Mouse (Mus musculus): ENCODE measurements around the gene Itch. TPM values are rescaled to one million over a fixed set of nuclear protein-coding genes. Genes with fewer than 3 reads are reported as not detected.
"Not testable (repeated sequence)": the region's sequence is repeated elsewhere in the genome, so short reads cannot be mapped to it uniquely, and the experiment has no call there.

The Itch gene
- polyA plus RNA-seq, 1 experiment from 2014 or later, result 34.9 TPM

DNA sequence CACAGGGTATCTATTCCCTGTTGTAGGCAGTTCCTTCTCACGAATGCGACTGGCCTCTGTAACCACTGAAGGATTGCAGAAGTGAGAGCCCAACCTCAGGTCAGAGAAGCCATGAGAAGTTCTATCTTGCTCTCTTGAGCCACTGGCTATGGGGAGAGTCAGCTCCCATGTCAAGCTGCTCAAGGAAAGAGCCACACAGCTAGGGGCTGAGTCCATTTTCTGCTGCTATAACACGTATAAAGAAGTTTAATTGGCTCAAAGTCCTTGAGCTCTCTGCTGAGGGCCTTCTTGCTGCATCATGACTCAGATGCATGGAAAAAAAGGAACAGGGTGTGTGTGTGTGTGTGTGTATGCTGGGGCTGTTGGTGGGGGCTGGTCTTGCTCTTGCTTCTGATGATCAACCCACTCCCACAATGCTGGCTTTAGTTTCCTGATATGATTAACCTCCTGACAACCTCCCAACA lies 32.5 kb upstream of the Itch start:
- no peak overlapping the region for H3K9ac ChIP-seq
- no peak for ATAC-seq (replicated peaks; ENCODE audit: insufficient number of reproducible peaks, insufficient read depth, low FRiP score, low read depth)
- 74% methylated on average over 3 of the region's 3 CpGs for WGBS
- H3K9me3 ChIP-seq (replicated peaks), result no peaks in the 10 kb centered on the region
- H3K4me2 ChIP-seq, result no peak overlapping the region
- no peaks in the 10 kb centered on the region for H3K36me3 ChIP-seq
- no peak overlapping the region for H3K4me3 ChIP-seq
- no peak overlapping the region for H3K27ac ChIP-seq
- no peaks in the 10 kb centered on the region for H3K27me3 ChIP-seq
- H3K4me1 ChIP-seq (replicated peaks), result no peaks in the 10 kb centered on the region; the same call in 1 of the 2 replicates

DNA sequence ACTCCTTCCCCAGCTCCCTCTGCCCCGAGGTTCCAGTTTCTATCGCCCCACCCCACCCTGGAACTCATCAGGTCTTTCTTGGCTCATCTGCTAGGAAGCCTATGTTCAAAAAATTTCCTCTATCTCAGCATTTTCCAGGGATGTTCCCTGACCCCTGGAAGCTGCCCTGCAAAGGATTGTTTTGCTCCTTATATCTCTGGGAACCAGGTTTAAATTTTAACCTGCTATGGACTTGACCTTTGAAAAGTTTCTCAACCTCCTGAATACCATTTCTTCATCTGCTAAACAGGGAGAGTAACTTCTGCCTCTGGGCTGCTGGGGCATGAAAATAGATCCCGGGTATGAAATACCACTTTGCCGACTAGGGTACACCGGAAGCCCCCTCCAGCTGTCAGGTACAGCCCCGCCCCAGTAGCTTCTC lies 31.5 kb upstream of the Itch start:
- Histone ChIP-seq H3K4me3 (no peak overlapping the region), H3K27me3 (no peaks in the 10 kb centered on the region), H3K36me3 (no peaks in the 10 kb centered on the region), H3K9me3 (replicated peaks) (no peaks in the 10 kb centered on the region), H3K4me1 (replicated peaks) (no peaks in the 10 kb centered on the region; the same call in 1 of the 2 replicates), H3K4me2 (no peak overlapping the region), H3K9ac (no peak overlapping the region), H3K27ac (no peak overlapping the region)
- 54% methylated on average over 6 of the region's 6 CpGs for WGBS
- no peak for ATAC-seq (replicated peaks; ENCODE audit: insufficient number of reproducible peaks, insufficient read depth, low FRiP score, low read depth)

DNA sequence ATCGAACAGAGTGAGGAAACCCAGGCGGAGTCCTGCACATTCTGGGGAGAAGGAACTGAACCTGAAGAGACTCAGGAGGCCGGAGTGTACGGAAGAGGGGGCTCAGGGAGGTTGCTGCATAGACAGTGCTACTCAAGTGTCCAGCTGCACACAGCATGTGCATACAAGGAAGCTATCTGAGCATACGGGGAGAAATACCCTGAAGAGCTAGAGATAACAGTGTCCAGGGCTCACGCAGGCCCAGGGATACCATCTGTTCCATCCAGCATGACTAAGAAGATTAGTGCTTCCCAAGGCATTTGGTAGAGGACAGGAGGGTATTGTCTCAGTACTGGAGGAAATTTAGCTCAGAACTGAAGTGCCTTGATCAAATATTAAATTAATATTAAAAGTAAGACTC lies 29.7 kb upstream of the Itch start:
- no peak overlapping the region for H3K9ac ChIP-seq
- no peaks in the 10 kb centered on the region for H3K27me3 ChIP-seq
- 67% methylated on average over 6 of the region's 6 CpGs for WGBS
- no peak overlapping the region for H3K4me2 ChIP-seq
- H3K9me3 ChIP-seq (replicated peaks), result no peaks in the 10 kb centered on the region
- H3K4me3 ChIP-seq, result no peak overlapping the region
- ATAC-seq (replicated peaks; ENCODE audit: insufficient number of reproducible peaks, insufficient read depth, low FRiP score, low read depth), result no peak
- H3K36me3 ChIP-seq, result no peaks in the 10 kb centered on the region
- H3K4me1 ChIP-seq (replicated peaks), result no peaks in the 10 kb centered on the region; the same call in 1 of the 2 replicates
- H3K27ac ChIP-seq, result no peak overlapping the region

DNA sequence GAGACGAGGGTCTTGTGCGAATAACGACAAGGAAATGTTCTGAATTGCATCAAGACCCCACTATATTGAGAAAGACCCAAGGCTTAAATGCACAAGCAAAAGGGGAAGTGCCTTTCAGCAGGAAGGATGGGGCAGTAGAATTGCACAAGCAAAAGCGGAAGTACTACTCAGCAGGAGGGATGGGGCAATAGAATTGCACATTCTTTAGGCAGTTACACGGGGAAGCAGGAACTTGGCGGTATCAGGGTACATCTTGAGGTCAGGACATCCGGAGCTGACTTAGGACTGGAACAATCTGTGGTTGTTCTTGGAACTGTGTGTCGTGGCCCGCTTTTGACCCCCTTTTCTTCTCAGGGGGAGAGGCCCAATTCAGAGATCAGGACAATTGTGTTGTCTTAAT lies 26.0 kb upstream of the Itch start:
- not testable (repeated sequence) for H3K27me3 ChIP-seq; H3K4me1 ChIP-seq (replicated peaks); ATAC-seq (replicated peaks; ENCODE audit: insufficient number of reproducible peaks, insufficient read depth, low FRiP score, low read depth); H3K4me2 ChIP-seq; H3K36me3 ChIP-seq; H3K4me3 ChIP-seq; H3K9ac ChIP-seq; H3K27ac ChIP-seq; H3K9me3 ChIP-seq (replicated peaks)
- WGBS, result 77% methylated on average over 9 of the region's 9 CpGs

GRCm38 (mm10) chr2:155115216-155115830 lies 18.0 kb upstream of the Itch start:
- Histone ChIP-seq H3K4me2 (no peak overlapping the region), H3K9me3 (replicated peaks) (no peaks in the 10 kb centered on the region), H3K4me1 (replicated peaks) (no peaks in the 10 kb centered on the region), H3K4me3 (no peak overlapping the region), H3K9ac (no peak overlapping the region), H3K36me3 (no peaks in the 10 kb centered on the region), H3K27me3 (no peaks in the 10 kb centered on the region), H3K27ac (no peak overlapping the region)
- WGBS, result 57% methylated on average over 7 of the region's 7 CpGs
- no peak for ATAC-seq (replicated peaks; ENCODE audit: insufficient number of reproducible peaks, insufficient read depth, low FRiP score, low read depth)

DNA sequence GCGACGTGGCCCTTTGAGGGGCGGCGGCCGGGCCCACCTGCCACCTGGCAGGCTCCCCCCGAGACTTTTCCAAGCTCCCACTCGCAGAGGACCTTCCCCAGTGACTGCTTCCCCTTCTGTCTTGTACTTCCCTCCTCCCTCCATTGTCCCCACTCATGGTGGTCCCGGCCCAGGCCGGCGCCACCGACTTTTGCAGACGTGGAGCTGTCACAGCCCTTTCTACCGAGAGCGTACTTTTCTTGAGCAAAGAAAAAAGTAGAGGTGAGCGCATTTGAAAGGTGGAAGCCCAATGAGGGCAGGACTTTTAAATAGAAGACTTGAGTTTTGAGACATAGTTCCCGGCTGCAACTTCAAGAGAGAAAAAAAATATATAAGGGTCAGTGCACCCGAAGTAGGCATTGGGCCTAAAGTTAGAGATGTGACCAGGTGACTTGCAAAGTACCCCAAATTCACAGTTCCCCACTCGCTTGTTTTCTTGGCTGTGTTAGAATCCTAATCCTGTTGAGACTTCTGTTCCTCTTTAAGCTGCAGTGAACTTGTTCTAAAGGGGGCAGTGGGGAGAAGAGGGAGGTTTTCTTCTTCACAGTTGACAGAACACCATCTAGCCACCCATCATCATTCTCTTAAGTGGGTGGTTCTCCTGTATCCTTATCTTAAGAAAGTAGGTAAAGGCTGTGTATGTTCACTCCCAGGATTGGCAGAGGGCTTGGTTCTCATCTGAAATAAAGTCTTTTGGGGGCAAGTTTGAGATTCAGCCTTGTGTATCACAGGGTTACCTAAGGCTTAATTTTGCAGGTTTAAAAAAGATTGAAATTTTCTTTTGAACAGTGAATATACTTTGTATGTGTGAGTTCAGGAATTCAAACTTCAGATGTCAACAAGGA lies 910 bp downstream of the Itch start:
- peak overlapping the region; percentile 58 for H3K4me2 ChIP-seq
- peak; percentile 24; the same call in 1 of the 2 replicates for ATAC-seq (replicated peaks; ENCODE audit: insufficient number of reproducible peaks, insufficient read depth, low FRiP score, low read depth)
- peaks cover 21% of the 10 kb centered on the region for H3K4me1 ChIP-seq (replicated peaks)
- peaks cover 13% of the 10 kb centered on the region for H3K36me3 ChIP-seq
- no peaks in the 10 kb centered on the region for H3K9me3 ChIP-seq (replicated peaks)
- under 1% methylated on average over 18 of the region's 18 CpGs for WGBS
- H3K27me3 ChIP-seq, result no peaks in the 10 kb centered on the region
- H3K9ac ChIP-seq, result peak overlapping the region; percentile 94
- peak overlapping the region; percentile 90 for H3K27ac ChIP-seq
- H3K4me3 ChIP-seq, result peak overlapping the region; percentile 78

DNA sequence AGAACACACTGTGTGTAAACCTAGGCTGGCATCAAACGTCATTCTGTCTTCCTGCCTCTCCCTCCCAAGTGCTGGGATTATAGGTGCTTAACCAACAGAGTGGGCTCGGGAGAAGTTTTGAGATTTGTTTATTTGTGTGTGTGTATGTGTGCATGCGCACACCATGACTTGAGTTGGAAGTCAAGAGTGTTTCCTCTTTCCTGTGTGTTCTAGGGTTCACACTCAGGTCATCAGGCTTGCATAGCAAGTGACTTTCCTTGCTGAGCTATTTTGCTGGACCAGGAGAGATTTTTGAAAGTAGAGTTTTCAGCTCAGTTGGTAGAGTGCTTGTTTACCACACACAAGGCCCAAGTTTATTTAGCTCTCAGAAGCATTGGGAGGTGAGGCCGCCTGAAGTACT lies 1.8 kb downstream of the Itch start:
- peaks cover 22% of the 10 kb centered on the region for H3K36me3 ChIP-seq
- peaks cover 21% of the 10 kb centered on the region for H3K4me1 ChIP-seq (replicated peaks)
- no peaks in the 10 kb centered on the region for H3K27me3 ChIP-seq
- WGBS, result 58% methylated on average over 4 of the region's 4 CpGs
- H3K27ac ChIP-seq, result no peak overlapping the region
- no peak for ATAC-seq (replicated peaks; ENCODE audit: insufficient number of reproducible peaks, insufficient read depth, low FRiP score, low read depth)
- peak overlapping the region; percentile 45 for H3K4me2 ChIP-seq
- H3K9me3 ChIP-seq (replicated peaks), result no peaks in the 10 kb centered on the region
- H3K9ac ChIP-seq, result no peak overlapping the region
- peak overlapping the region; percentile 14 for H3K4me3 ChIP-seq

DNA sequence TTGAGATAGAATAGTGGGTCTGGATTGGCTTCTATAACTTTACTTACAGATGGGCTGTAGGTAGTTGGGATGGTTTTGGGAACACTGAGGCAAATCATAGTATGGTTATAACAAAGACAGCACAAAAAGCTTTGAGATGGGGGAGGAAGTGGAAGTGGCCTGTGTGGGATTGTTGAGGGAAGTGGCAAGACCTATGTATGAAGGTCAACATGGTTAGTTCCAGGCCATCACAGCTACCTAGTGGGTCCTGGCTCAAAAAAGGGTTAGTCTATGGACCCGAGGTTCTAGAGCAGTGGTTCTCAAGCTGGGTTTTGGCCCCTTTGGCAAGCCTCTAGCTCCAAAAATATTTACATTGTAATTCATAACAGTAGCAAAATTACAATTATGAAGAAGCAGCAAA lies 2.2 kb downstream of the Itch start:
- Histone ChIP-seq H3K9ac (no peak overlapping the region), H3K9me3 (replicated peaks) (no peaks in the 10 kb centered on the region), H3K36me3 (peaks cover 26% of the 10 kb centered on the region), H3K4me3 (0 out of 2 replicates have a peak overlapping the region, but pooled peaks have one; percentile 14), H3K27me3 (no peaks in the 10 kb centered on the region), H3K4me2 (peak overlapping the region; percentile 45), H3K27ac (no peak overlapping the region), H3K4me1 (replicated peaks) (peaks cover 21% of the 10 kb centered on the region)
- WGBS, result 66% methylated on average over 1 of the region's 1 CpGs
- ATAC-seq (replicated peaks; ENCODE audit: insufficient number of reproducible peaks, insufficient read depth, low FRiP score, low read depth), result no peak

DNA sequence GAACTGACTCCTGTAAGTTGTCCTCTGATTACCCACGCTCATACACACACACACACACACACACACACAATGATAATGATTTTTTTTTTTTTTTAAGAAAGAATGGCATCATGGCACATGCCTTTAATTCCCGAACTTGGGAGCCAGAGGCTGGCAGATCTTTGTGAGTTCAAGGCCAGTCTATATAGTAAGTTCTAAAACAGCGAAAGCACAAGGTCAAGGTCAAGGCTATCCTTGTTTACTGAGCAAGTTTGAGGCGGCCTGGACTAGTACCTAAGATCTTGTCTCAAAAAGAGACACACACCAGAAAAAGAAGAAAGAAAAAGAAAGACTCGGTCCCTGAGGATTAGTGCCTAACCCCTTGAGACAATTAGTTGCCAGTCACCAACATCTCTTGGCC lies 7.7 kb downstream of the Itch start:
- no peaks in the 10 kb centered on the region for H3K9me3 ChIP-seq (replicated peaks)
- H3K27ac ChIP-seq, result no peak overlapping the region
- no peak for ATAC-seq (replicated peaks; ENCODE audit: insufficient number of reproducible peaks, insufficient read depth, low FRiP score, low read depth)
- WGBS, result 90% methylated on average over 5 of the region's 5 CpGs
- peaks cover 9% of the 10 kb centered on the region for H3K4me1 ChIP-seq (replicated peaks)
- no peak overlapping the region for H3K4me2 ChIP-seq
- H3K36me3 ChIP-seq, result peaks cover 68% of the 10 kb centered on the region
- no peak overlapping the region for H3K9ac ChIP-seq
- no peak overlapping the region for H3K4me3 ChIP-seq
- no peaks in the 10 kb centered on the region for H3K27me3 ChIP-seq

DNA sequence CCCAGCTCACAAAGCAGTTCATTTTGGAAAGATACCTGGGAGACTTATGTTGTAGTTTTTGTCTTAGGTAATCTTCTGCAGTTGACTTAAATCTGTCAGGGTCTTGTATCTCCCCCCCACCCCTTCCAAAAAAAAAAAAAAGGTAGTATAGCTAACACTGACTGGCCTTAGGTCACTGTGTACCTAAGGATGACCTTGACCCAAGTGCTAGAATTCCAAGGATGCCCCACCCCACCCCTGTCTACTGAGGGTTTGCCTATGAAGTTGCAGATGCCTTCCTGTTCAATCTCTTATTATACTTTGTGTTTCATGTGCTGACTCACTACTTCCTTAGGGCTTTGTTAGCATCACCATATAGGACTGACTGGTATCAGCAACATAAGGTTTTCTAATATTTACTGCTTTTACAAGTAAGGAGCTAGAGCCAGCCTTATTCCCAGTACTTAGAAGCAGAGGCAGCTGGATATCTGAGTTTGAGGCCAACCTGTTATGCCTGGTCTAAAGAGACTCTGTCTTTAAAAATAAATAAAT lies 8.8 kb downstream of the Itch start:
- no peak for ATAC-seq (replicated peaks; ENCODE audit: insufficient number of reproducible peaks, insufficient read depth, low FRiP score, low read depth)
- peaks cover 77% of the 10 kb centered on the region for H3K36me3 ChIP-seq
- H3K27ac ChIP-seq, result no peak overlapping the region
- H3K4me2 ChIP-seq, result no peak overlapping the region
- H3K9me3 ChIP-seq (replicated peaks), result no peaks in the 10 kb centered on the region
- H3K9ac ChIP-seq, result no peak overlapping the region
- peaks cover 5% of the 10 kb centered on the region for H3K4me1 ChIP-seq (replicated peaks)
- H3K27me3 ChIP-seq, result no peaks in the 10 kb centered on the region
- no peak overlapping the region for H3K4me3 ChIP-seq

DNA sequence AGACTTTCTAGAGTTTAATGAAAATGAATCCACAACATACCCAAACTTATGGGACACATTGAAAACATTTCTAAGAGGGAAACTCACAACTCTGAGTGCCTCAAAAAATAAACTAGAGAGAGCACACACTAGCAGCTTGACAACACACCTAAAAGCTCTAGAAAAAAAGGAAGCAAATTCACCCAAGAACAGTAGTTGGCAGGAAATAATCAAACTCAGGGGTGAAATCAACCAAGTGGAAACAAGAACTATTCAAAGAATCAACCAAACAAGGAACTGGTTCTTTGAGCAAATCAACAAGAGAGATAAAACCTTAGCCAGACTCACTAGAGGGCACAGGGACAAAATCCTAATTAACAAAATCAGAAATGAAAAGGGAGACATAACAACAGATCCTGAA lies 16.0 kb downstream of the Itch start:
- not testable (repeated sequence) for H3K27ac ChIP-seq; H3K9me3 ChIP-seq (replicated peaks); H3K4me3 ChIP-seq; H3K27me3 ChIP-seq; H3K4me2 ChIP-seq; ATAC-seq (replicated peaks; ENCODE audit: insufficient number of reproducible peaks, insufficient read depth, low FRiP score, low read depth); H3K9ac ChIP-seq; H3K4me1 ChIP-seq (replicated peaks)
- peaks cover 34% of the 10 kb centered on the region for H3K36me3 ChIP-seq
